Mouse (Mus musculus) kidney, embryonic 16.5 days (tissue): Measurements from ENCODE around the gene L1td1. TPM values are rescaled to one million over a fixed set of nuclear protein-coding genes. Genes with fewer than 3 reads are reported as not detected.

ENCODE experiments used
- ATAC-seq: fragments of 200-750 bp; cut with Nextera tagmentation; 2 replicates; pipeline ENCODE4 v1.8.0; 2017; ENCODE audit warnings: moderate TSS enrichment; ENCODE audit not compliant: low FRiP score, low TSS enrichment
- H3K27ac ChIP-seq: fragments of 300-500 bp; sonication (generic); 2 replicates; pipeline ENCODE4 v1.5.1; 2014; ENCODE audit warnings: low read length
- H3K27me3 ChIP-seq: fragments of 300-500 bp; sonication (generic); 2 replicates; pipeline ENCODE4 v1.6.1; 2014; ENCODE audit warnings: low read length, control low read depth, mixed read lengths; ENCODE audit not compliant: insufficient read depth
- H3K36me3 ChIP-seq: fragments of 300-500 bp; sonication (generic); 2 replicates; pipeline ENCODE4 v1.6.1; 2014; ENCODE audit warnings: low read length, control low read depth, mixed read lengths; ENCODE audit not compliant: insufficient read depth
- H3K4me1 ChIP-seq: fragments of 300-500 bp; sonication (generic); 2 replicates; pipeline ENCODE4 v1.6.1; 2014; ENCODE audit warnings: low read length, control low read depth, mixed read lengths; ENCODE audit not compliant: insufficient read depth
- H3K4me2 ChIP-seq: fragments of 300-500 bp; sonication (generic); replicated peaks from 2 replicates; pipeline ENCODE4 v1.6.1; 2014; ENCODE audit warnings: low read depth, low read length
- H3K4me3 ChIP-seq: fragments of 300-500 bp; sonication (generic); 2 replicates; pipeline ENCODE4 v1.5.1; 2014; ENCODE audit warnings: mild to moderate bottlenecking, low read length
- H3K9ac ChIP-seq: fragments of 300-500 bp; sonication (generic); replicated peaks from 2 replicates; pipeline ENCODE4 v1.6.1; 2014; ENCODE audit warnings: low read length
- H3K9me3 ChIP-seq: fragments of 300-500 bp; sonication (generic); 2 replicates; pipeline ENCODE4 v1.6.1; 2016; ENCODE audit warnings: low read length, control low read depth
- WGBS: fragments of 180-500 bp; shearing (Covaris S2); extraction: QIAGEN DNeasy Blood & Tissue Kit; methylation state at CpG from one replicate; pipeline ENCODE4 v1.1.7; 2014; 5-methylcytosine and 5-hydroxymethylcytosine counted together
- polyA plus RNA-seq: library from polyadenylated mRNA; unstranded; fragments of >200 nt; fragmentation: Nextera tagmentation; extraction: Ambion mirVana; gene quantifications from 2 replicates; pipeline ENCODE4 v1.2.1, GENCODE M21; 2015

L1td1 gene
- polyA plus RNA-seq, 1 experiment from 2014 or later = 0.50 TPM

DNA sequence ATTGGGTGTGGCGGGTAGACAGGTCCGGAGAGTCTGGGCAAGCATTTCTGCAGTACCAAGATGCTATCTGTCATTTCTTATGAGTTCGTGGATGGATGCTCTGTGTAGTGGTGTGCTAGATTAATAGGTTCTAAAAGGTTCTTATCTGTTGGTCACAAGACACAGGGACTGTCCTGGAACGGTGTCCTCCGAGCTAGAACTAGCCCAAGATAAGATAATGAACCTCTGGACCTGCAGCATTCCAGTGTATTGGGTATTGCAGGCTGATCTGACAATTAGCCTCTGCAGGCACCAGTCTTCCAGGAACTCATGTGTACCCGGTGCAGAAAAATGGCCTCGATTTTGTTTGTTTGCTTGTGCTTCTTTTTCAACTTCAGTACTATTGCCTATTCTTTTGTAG lies 2.2 kb downstream of the L1td1 start:
- WGBS = 65% methylated on average over 7 of the region's 7 CpGs

DNA sequence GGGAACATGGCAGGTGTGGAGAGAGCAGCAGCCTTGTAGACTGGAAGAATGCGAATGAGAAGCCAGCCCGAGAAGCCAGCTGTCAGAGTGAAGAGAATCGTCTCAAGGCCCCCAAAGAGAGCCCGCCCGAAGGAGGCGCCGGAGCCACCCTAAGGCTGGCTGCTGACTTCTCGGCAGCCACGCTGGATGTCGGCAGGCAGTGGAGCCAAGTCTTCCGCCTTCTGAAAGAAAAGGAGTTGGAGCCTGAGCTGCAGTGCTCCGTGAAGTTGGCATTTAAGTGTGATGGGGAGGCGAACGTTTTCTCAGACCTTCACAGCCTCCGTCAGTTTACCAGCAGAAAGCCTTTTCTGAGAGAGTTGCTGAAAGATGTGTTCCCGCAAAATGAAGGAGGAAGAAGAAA lies 7.1 kb downstream of the L1td1 start:
- H3K9ac ChIP-seq = no peak overlapping the region
- H3K27me3 ChIP-seq = peaks cover 4% of the 10 kb centered on the region; the same call in 1 of the 2 replicates
- H3K4me1 ChIP-seq = no peaks in the 10 kb centered on the region
- no peaks in the 10 kb centered on the region for H3K36me3 ChIP-seq
- H3K4me3 ChIP-seq = no peak overlapping the region
- no peak for ATAC-seq
- no peak overlapping the region for H3K4me2 ChIP-seq
- H3K9me3 ChIP-seq = no peaks in the 10 kb centered on the region
- H3K27ac ChIP-seq = no peak overlapping the region
- WGBS = 97% methylated on average over 16 of the region's 16 CpGs

More for the DNA sequence above, 2.2 kb downstream of the L1td1 start:
- no peak overlapping the region for H3K9ac ChIP-seq
- peaks cover 25% of the 10 kb centered on the region for H3K27me3 ChIP-seq
- no peak overlapping the region for H3K4me3 ChIP-seq
- H3K27ac ChIP-seq = no peak overlapping the region
- no peaks in the 10 kb centered on the region for H3K9me3 ChIP-seq
- ATAC-seq = no peak
- no peak overlapping the region; the same call in 1 of the 2 replicates for H3K4me2 ChIP-seq
- H3K36me3 ChIP-seq = no peaks in the 10 kb centered on the region
- peaks cover 19% of the 10 kb centered on the region for H3K4me1 ChIP-seq

DNA sequence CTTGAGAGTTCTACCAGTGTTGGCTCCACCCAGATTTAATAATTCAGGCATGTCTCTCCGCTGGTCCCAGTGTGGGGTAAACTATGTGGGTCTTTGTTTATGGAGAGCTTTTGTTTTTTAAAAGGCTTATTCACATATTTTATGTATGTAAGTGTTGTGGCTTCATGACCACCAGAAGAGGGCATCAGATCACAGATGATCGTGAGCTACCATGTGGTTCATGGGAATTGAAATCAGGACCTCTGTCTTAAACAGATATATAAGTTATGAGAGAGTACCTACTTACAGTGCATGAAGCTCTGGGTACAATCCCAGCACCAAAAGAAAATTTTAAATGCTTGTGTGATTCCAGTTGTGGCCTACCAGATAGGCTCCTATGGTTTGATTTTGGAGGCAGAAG lies 13.2 kb downstream of the L1td1 start:
- no peaks in the 10 kb centered on the region for H3K27me3 ChIP-seq
- ATAC-seq = peak; percentile 76; the same call in 1 of the 2 replicates
- H3K27ac ChIP-seq = no peak overlapping the region
- peaks cover 10% of the 10 kb centered on the region for H3K4me1 ChIP-seq
- H3K4me3 ChIP-seq = no peak overlapping the region
- WGBS = 33% methylated on average over 2 of the region's 2 CpGs
- H3K36me3 ChIP-seq = no peaks in the 10 kb centered on the region
- H3K9ac ChIP-seq = no peak overlapping the region
- H3K4me2 ChIP-seq = no peak overlapping the region
- H3K9me3 ChIP-seq = no peaks in the 10 kb centered on the region

- H3K9ac ChIP-seq = 0 out of 2 replicates have a peak overlapping the region, but pooled peaks have one; percentile 6
- no peak overlapping the region for H3K4me3 ChIP-seq
- H3K9me3 ChIP-seq = peaks cover 3% of the 10 kb centered on the region; the same call in 1 of the 2 replicates
- peak overlapping the region; percentile 54 for H3K27ac ChIP-seq
- 32% methylated on average over 3 of the region's 3 CpGs for WGBS
- H3K4me1 ChIP-seq = peaks cover 10% of the 10 kb centered on the region
- ATAC-seq = peak; percentile 57
- no peaks in the 10 kb centered on the region for H3K27me3 ChIP-seq
- H3K36me3 ChIP-seq = no peaks in the 10 kb centered on the region
- H3K4me2 ChIP-seq = no peak overlapping the region
Observed at GRCm38 (mm10) chr4:98743209-98743905, 16.8 kb downstream of the L1td1 start.

GRCm38 (mm10) chr4:98743906-98744210 lies 17.3 kb downstream of the L1td1 start:
- WGBS = 6% methylated on average over 7 of the region's 7 CpGs
- no peak overlapping the region for H3K4me3 ChIP-seq
- peak; percentile 75 for ATAC-seq
- H3K4me2 ChIP-seq = no peak overlapping the region
- 0 out of 2 replicates have a peak overlapping the region, but pooled peaks have one; percentile 6 for H3K9ac ChIP-seq
- H3K4me1 ChIP-seq = peaks cover 10% of the 10 kb centered on the region
- no peaks in the 10 kb centered on the region for H3K27me3 ChIP-seq
- no peaks in the 10 kb centered on the region for H3K36me3 ChIP-seq
- H3K9me3 ChIP-seq = peaks cover 3% of the 10 kb centered on the region; the same call in 1 of the 2 replicates
- H3K27ac ChIP-seq = peak overlapping the region; percentile 54

DNA sequence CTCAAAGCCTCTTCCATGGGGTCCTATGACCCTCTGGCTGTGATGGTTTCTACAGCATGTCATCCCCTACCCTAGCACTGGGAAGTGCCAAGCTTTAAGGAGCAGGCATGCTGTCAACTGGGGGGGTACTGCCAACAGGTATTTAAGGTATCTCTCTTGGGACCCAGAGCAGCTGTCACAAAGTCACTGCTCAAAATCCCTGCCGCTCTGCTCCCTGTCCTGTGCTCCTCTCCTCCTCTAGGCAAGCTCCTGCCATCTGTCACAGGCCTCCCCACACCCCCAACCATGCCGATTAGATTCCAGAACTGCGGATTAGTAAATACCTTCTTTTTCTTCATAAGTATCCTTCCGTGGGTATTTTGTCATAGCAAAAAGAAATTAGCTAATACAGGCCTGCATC lies 27.9 kb downstream of the L1td1 start:
- H3K4me1 ChIP-seq = peaks cover 33% of the 10 kb centered on the region
- no peaks in the 10 kb centered on the region for H3K9me3 ChIP-seq
- 0 out of 2 replicates have a peak, but pooled peaks cover 6% of the 10 kb centered on the region for H3K36me3 ChIP-seq
- H3K4me3 ChIP-seq = no peak overlapping the region
- no peaks in the 10 kb centered on the region for H3K27me3 ChIP-seq
- no peak overlapping the region for H3K9ac ChIP-seq
- WGBS = 92% methylated on average over 4 of the region's 4 CpGs
- H3K4me2 ChIP-seq = no peak overlapping the region
- ATAC-seq = no peak
- no peak overlapping the region for H3K27ac ChIP-seq

- H3K27ac ChIP-seq = peak overlapping the region; percentile 44; the same call in 1 of the 2 replicates
- H3K27me3 ChIP-seq = no peaks in the 10 kb centered on the region
- 59% methylated on average over 11 of the region's 11 CpGs for WGBS
Observed at GRCm38 (mm10) chr4:98756141-98756540, 29.6 kb downstream of the L1td1 start.

DNA sequence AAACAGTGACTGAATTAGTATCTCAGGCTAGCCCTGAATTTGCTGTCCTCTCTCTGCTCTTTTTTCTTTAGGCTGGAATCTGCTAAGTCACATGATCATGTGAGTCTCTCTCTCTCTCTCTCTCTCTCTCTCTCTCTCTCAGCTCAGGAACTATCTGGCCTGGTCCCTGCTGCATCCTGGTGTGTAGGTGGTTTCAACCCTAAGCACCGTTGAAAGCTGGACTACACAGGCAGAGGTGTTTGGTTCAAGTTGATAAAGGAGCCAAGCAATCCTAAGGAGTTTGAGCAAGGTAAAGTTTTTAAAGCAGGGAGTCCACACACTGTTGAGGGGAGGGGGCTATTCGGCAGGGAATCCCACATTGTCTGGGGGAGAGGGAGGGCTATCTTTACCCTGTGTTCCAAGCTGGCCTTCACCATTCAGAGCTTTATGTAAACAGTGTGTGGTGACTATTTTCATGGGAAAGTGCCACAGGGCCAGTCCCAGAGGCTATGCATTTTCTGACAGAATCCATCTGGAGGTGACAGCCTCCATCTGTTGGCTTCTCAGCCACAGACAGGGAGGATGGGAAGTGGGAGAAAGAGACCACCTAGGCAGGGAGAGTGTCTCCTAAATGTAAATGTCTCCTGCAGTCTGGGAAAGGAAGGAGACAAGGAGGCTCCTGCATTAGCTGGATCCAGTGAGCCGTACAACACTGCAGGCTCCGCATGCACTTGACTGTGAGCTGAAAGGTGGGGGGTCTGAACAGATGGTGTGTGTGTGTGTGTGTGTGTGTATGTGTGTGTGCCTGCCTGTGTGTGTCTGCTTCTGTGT lies 31.7 kb downstream of the L1td1 start:
- peak overlapping the region; percentile 78 for H3K27ac ChIP-seq
- 28% methylated on average over 4 of the region's 4 CpGs for WGBS
- H3K9ac ChIP-seq = peak overlapping the region; percentile 40
- peak; percentile 88 for ATAC-seq
- H3K27me3 ChIP-seq = no peaks in the 10 kb centered on the region
- peaks cover 20% of the 10 kb centered on the region; the same call in 1 of the 2 replicates for H3K36me3 ChIP-seq
- H3K4me2 ChIP-seq = no peak overlapping the region; the same call in 1 of the 2 replicates
- H3K4me3 ChIP-seq = no peak overlapping the region
- no peaks in the 10 kb centered on the region for H3K9me3 ChIP-seq
- H3K4me1 ChIP-seq = peaks cover 44% of the 10 kb centered on the region

More at GRCm38 (mm10) chr4:98756141-98756540, 29.6 kb downstream of the L1td1 start:
- Histone ChIP-seq H3K9me3 (no peaks in the 10 kb centered on the region), H3K4me3 (no peak overlapping the region), H3K36me3 (peaks cover 13% of the 10 kb centered on the region; the same call in 1 of the 2 replicates), H3K9ac (no peak overlapping the region), H3K4me1 (peaks cover 44% of the 10 kb centered on the region), H3K4me2 (no peak overlapping the region)
- no peak for ATAC-seq

DNA sequence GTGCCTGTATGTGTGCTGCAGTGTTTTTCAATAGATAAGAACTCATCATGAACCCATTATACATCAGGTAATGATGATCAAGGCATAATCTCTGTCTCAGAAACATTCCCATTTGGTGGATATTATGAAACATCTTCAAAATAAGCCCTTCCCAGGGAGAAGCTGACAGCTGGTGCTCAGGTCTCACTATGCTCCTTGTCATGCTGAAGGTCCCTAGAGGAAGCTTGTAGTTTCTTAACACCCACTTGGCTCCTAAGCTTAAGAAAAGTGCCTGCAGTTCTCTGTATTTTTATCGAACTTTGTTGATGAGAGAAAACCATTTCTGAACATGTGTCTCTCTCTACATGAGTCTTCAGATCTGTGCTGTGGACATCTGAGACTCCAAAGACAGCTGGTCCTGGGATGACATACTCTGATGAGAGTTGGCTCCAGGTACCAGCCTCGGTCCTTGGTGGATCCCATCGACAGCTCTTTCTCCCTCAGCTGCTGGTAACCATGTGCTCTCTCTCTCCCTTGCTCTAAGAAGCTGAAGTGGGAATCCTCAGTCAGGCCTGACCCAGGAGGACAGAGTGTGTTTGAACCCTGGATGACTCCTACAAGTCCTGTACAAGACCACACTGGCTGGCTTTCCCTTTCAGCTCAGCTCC lies 32.5 kb downstream of the L1td1 start:
- Histone ChIP-seq H3K4me2 (no peak overlapping the region), H3K27ac (peak overlapping the region; percentile 78), H3K4me1 (peaks cover 44% of the 10 kb centered on the region), H3K9me3 (no peaks in the 10 kb centered on the region), H3K27me3 (no peaks in the 10 kb centered on the region), H3K9ac (no peak overlapping the region), H3K36me3 (peaks cover 20% of the 10 kb centered on the region; the same call in 1 of the 2 replicates), H3K4me3 (no peak overlapping the region)
- no peak for ATAC-seq
- 58% methylated on average over 3 of the region's 3 CpGs for WGBS
